Mouse (Mus musculus) layer of hippocampus, postnatal 25 days (tissue): ENCODE results near the gene Palm2. TPM values are rescaled to one million over a fixed set of nuclear protein-coding genes. Genes with fewer than 3 reads are reported as not detected.

Experiments
- DNase-seq, 2 experiments: peaks; one replicate each; pipeline ENCODE4 v3.0.0; 2022; ENCODE audit warnings: mixed read lengths in 2 of 2, low spot score in 1 of 2; ENCODE audit errors: extremely low spot score in 1 of 2
- total RNA-seq, 2 experiments: library from RNA; stranded (reverse); gene quantifications; 2 replicates each; pipeline ENCODE4 v1.2.3; 2021

Palm2 gene
- total RNA-seq, 2 experiments from 2014 or later, result 43.4 to 46.0 TPM

DNA sequence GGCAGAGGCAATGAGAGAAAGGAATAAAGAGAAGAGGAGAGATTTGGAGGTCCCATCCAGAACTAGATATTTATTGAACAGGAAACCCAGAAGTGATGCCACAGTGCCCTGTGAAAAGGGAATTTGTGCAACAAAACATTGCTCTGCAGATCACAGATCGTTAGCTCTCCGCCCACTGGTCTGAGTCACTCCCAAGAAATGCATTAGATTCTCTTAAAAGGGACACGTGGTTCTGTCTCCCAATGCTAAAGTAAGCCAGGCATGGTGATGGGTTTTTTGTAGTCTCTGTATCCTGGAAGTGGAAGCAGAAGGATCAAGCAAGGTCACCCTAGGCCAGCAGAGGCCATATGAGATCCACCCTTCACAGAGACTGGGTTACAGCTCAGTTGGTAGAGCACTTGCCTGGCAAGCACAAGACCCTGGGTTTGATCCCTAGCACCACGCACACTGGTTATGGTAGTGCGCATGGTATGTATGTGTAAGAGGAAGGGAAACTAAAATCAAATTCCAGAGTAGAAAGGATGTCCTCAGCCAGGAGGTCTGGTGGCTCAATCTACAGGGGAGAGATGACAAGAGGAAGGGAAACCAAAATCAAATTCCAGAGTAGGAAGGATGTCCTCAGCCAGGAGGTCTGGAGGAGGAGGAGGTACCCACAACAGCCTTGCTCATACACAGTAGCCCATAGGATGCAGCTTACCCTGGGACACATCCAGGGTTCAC lies 218.3 kb downstream of the Palm2 start:
- DNase-seq, result no peak

GRCm38 (mm10) chr4:57655966-57656365 lies 221.9 kb downstream of the Palm2 start:
- DNase-seq, result no peak

- peak in 1 of 2 experiments; percentile 20 for DNase-seq
Measured at GRCm38 (mm10) chr4:57656388-57656787, 222.3 kb downstream of the Palm2 start.

DNA sequence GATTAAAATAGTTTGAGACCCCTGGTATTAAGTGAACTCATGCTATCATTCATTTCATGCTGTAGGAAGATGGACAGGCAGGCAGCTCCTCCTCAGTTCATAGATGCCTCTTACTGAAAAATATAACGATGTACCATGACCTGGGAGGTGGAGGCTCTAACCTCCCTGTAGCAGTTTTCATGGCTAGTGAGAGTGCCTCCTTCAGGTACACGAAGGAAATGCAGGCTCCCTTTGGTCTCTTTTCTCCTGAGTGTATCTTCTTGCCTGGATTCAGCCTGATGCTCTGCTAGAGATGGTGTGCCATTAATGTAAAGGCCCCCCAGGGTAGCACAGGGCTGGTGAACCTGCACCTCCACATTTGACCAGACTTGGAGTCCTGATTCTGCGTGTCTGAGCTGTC lies 222.8 kb downstream of the Palm2 start:
- no peak for DNase-seq

DNA sequence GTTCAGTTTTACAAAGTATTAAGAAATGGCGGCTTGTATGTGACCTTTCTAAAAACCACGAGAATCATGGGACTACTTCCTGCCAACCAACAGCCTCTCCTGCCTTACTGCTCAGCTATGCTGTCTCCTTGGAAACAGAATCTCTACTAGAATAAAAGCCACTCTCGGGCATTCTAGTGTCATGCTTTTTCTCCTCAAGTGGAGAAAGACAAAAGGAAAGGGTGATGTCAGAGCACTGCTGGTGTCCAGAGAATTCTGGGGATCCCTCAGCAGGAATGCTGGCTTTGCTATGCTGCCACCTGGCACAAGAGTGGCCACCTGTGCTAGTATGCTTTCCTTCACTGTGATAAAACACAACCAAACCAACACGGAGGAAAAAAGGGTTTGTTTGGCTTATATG lies 226.4 kb downstream of the Palm2 start:
- DNase-seq, result no peak

DNA sequence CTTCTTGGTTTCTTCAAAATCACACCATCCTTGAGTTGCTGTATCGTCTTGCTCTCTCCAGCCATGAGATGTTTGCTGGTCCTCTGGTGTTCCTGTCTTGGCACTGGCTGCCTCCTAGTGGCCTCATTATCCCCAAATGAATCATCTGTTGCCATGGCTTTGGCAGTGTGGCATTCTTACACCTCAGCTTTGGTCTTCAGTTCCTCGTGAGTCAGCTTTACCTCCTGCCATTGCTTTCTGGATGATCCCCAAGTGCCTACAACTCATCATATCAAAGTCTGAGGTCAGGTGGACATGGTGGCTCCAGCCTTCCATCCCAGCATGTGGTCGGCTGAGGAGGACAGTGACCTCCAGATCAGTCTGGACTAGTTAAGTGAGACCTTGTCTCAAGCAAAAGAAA lies 232.1 kb downstream of the Palm2 start:
- no peak for DNase-seq

DNA sequence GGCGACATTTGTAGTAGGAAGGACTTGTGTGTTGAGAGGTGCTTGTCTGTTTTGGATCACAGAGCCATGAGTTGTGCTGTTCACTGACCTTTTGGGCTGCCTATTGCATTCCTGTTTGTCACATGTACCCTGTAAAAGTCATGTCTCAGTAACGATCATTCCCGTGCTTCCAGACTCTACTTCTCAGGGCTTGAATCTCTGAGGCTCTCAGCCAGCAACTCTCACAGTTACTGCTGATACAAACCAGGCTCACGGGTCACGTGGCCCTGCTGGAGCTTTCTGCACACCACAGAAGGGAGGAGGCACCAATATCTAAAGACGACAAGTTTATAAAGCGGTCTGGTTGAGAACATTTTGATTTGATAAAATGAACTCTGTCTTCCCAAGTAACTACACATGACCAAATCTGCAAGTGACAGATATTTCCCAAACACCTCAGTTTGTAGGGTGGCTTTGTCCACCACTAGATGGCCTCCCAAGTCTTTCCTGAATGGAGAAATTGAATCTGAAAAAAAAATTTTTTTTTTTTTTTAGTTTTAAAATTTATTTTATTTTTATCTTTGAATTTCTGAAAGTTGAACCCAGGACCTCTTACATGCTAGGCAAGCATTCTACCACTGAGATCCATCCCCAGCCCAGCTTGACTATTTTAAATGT lies 236.9 kb downstream of the Palm2 start:
- DNase-seq, result no peak

GRCm38 (mm10) chr4:57672541-57672940 lies 238.5 kb downstream of the Palm2 start:
- DNase-seq, result no peak

DNA sequence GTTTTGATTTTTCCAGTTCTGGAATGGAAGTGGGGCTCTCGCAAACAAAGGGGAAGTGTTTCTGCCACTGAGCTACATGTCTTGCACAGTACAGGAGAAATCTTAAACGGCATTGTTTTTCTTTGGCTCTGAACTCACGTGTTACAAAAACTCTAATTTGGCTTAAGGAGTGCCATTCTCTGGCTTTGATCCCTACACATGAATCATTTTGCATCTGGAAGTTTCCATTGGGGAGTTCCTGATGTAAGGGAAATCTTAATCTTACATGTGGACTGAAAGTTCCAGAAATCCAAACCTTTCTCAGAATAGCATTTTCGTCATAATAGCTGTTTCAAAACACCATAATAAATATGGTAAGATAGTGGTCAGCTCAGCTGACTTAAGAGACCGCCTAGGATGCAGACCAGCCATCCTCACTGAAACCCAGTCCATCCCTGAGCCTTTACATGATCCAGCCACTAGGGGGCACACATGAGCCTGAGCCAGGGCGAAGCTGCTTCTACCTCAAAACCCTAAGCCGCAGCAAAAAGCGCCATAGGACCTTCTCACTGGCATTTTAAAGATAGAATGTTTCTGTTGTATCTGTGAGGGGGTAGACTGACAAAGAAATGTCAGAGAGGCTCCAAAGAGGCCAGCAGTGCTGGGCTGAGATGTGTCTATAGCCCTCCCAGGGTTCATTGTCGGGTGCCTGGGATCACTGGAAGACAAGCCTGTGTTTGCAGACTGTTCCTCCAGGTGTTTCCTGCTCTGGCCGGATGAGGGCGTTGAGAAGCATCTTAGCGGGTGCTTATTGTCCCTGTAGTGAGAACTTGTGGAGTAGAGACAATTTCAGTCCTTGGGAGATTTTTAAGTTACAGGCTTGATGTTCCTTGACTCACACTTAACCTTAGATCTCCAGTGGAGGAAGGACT lies 239.2 kb downstream of the Palm2 start:
- peak; percentile 80 to 95 for DNase-seq

DNA sequence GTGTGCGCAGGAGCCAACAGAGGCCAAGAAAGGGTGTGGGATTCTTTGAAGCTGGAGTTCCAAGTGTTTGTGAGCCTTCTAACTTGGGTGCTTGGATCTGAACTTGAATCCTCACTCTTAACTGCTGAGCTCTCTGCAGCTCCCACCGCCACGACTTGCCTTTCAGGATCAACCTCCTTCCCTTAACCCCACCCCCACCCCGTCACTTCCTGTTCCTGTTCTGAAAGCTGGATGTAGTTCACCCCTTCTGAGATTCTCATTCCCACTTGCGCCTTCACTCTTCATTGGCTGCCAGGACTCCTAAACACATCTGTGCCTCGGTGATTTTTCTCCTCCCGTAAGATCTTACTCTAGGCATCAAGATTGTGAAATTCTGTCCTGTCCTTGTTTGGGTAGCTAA lies 240.3 kb downstream of the Palm2 start:
- DNase-seq, result no peak

- no peak for DNase-seq
Measured at GRCm38 (mm10) chr4:57675387-57675786, 241.3 kb downstream of the Palm2 start.

GRCm38 (mm10) chr4:57677916-57678315 lies 243.9 kb downstream of the Palm2 start:
- DNase-seq, result no peak

DNA sequence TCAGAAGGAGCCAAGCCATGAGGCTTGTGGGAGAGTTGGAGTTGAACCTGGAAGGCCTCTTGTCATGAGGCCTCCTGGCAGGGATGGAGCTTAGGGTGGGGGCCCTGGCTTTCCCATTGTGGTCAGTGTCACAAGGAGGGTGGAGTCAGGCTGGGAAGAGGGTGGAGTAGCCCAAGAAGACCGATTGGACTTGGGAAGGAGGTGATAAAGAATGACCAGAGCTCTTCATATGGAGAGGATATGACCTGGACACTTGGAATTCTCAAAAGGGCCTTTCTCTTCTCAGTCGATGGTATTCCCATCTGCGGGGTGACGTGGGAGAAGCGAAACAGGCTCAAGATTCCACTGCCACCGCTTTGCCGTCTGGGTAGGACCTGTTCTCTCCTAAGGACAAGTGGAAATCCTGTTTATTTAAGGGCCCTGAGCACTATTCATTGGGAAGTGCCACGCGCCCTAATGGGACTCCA lies 245.0 kb downstream of the Palm2 start:
- no peak for DNase-seq

- DNase-seq, result no peak
Measured at GRCm38 (mm10) chr4:57680186-57680585, 246.1 kb downstream of the Palm2 start.

DNA sequence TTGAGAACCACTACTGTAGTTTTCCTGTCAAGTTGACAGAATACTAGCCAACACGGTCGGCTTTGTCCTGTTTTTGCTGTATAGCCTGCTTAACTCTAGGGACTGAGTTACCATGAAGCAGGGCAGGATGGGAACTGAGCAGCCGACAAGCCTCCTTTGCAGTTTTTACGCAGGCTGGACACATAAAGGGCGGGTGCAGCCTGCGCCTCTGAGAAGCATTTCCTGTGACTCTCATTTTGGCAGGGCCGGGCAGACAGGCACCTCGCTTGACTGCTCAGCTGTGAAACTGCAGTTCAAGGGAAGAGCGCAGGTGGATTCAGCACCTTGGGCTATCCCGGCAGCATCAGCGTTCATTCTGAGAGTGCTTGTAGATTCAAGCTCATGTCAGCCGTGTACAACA lies 247.5 kb downstream of the Palm2 start:
- DNase-seq, result no peak

DNA sequence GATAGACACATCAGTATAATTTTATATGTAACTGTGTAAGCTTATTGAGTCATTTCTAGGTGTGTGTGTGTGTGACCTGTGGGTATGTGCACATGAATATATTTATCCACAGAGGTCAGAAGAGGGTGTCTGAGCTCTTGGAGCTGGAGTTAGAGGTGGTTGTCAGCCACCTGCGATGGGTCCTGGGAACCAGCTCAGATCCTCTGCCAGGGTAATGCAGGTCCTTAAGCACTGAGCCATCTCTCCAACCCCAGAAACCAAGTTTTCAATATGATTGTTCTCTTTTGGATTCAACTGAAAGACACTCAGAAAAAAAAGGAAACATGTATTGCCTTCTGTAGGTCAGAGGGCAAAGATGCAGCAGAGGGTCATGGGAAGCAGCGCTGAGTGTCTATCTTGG lies 248.3 kb downstream of the Palm2 start:
- DNase-seq, result no peak

- no peak for DNase-seq
Measured at GRCm38 (mm10) chr4:57682944-57683343, 248.9 kb downstream of the Palm2 start.

- no peak for DNase-seq
Measured at GRCm38 (mm10) chr4:57684676-57685215, 250.7 kb downstream of the Palm2 start.

DNA sequence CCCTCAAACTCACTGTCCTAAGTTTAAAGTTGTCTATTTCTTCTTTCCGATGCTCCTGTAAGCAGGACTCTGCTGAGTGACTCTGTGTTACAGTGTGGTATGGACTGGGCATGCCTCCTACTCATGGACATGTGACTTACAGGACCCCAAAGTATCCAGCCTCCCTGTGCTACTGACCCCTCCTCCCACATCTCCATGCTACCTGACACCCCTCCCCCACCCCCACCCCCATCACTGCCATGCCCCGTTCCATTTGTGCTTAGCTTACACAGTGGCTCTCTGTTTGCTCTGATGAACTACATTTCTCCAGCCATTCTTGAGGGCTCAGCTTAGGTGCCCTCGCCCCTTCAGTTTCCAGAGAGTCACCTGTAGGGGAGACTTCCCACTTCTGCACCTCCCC lies 252.7 kb downstream of the Palm2 start:
- DNase-seq, result no peak

DNA sequence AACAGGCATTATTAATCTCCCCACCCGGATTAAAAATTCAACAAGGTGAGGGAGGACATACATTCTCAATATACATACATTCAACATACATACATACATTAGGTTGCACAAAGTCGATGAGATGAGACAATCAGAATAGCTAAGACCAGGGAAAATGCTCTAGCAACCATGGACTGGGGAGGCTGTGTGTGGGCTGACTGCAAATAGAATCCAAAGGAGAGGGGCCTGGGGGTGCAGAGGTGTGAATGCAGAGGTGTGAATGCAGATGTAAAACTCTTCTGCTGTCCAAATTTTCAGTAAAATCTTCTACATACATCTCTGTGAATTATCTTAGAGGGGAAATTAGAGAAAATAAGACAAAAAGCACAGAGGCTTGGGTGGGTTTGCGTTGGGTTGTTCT lies 253.5 kb downstream of the Palm2 start:
- no peak for DNase-seq

DNA sequence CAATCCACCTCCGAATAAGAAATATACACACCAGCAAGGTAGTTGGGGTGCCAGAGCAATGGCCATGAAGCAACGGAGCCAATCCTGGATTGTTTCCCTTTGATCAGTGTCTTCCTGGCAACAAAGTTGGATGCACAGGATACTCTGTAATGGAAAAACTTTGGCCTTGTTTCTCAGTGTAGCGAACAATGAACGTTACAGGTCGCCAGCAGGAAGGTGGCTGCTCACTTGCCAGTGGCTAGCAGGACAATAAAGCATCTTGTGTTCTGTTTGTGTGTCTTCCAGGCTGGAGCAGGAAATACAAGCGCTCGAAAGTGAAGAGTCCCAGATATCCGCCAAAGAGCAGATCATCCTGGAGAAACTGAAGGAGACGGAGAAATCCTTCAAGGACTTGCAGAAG lies 254.1 kb downstream of the Palm2 start:
- DNase-seq, result no peak
